Mouse (Mus musculus) right cerebral cortex, adult 2 months (tissue): ENCODE results near the gene Gm7876.
"Not testable (repeated sequence)": the region's sequence is repeated elsewhere in the genome, so short reads cannot be mapped to it uniquely, and the experiment has no call there.

Source experiments
- DNase-seq, 2 experiments: peaks; one replicate each; pipeline ENCODE4 v3.0.0; 2021 to 2022; ENCODE audit warnings: low spot score in 2 of 2

Gene Gm7876

DNA sequence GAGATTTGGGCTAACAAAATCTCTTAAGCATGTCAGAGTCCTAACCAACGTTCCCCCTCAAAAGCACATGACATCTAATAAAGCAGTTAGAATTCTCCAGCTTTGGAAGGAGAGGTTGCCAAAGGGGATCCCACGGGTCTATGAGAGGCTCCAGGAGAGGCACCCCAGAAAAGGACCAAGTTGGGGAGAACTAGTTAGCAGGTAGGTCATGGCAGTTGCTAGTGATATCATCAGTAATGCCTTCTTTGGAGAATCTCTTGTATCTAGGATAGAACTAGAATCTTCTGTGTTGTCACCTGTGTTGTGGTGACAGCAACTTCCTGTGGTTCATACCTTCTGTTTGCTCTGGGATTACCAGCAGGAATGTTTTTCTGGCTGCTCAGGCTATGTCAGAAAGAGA, at the start of gene Gm7876:
Gm7876 (plus strand) TSS at position 301 of the 400 bp plus-strand sequence.
- not testable (repeated sequence) for DNase-seq

- DNase-seq = not testable (repeated sequence)
Measured at GRCm38 (mm10) chr14:4663892-4664291, 45.1 kb upstream of the Gm7876 start, which contains the start of gene Gm3239. Gm3239 (plus strand) TSS chr14:4664192.

GRCm38 (mm10) chr14:4726038-4726880, 17.2 kb downstream of the Gm7876 start, which contains the start of gene Gm3252:
Gm3252 (plus strand) TSS chr14:4726775.
- not testable (repeated sequence) for DNase-seq
